Mouse (Mus musculus) macrophage (primary cell): ENCODE measurements at regions not wholly inside any gene's neighbourhood (a gene's known extent, or its start where the extent isn't known, plus 50 kb on each side); places are given as distances from the start of the nearest gene placed in this dataset.

Experiments
- H3K27ac ChIP-seq: fragments of 350-480 bp; formaldehyde crosslinking; 2 replicates; pipeline ENCODE4 v1.9.0; 2021
- H3K36me3 ChIP-seq: fragments of 350-480 bp; formaldehyde crosslinking; 2 replicates; pipeline ENCODE4 v1.9.0; 2021; ENCODE audit errors: inconsistent target
- H3K4me3 ChIP-seq: fragments of 350-480 bp; formaldehyde crosslinking; 2 replicates; pipeline ENCODE4 v1.9.0; 2021; ENCODE audit errors: inconsistent target
- H3K79me2 ChIP-seq: fragments of 350-480 bp; formaldehyde crosslinking; 2 replicates; pipeline ENCODE4 v1.9.0; 2021; ENCODE audit errors: inconsistent target
- WGBS: methylation state at CpG from one replicate; pipeline ENCODE4 v1.1.7; 2026; ENCODE audit warnings: inconsistent platforms; ENCODE audit not compliant: missing documents; 5-methylcytosine and 5-hydroxymethylcytosine counted together

DNA sequence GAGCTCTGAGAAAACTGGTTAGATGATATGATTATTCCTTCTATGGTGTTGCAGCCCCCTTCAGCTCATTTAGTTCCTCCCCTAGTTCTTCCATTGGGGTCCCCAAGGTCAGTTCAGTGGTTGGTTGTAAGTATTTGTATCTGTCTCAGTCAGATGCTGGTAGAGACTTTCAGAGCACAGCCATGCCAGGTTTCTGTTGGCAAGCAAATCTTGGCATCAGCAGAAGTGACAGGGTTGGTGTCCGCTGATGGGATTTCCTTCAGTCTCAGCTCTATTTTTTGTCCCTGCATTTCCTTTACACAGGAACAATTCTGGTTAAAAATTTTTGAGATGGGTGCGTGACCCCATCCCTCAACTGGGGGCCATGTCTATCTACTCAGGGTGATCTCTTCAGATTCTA is 55.3 kb upstream of the Spaca1 start:
- Histone ChIP-seq H3K36me3 (no peaks in the 10 kb centered on the region), H3K27ac (no peak overlapping the region), H3K4me3 (no peak overlapping the region), H3K79me2 (no peaks in the 10 kb centered on the region)
- WGBS: 85% methylated on average over 2 of the region's 2 CpGs

GRCm38 (mm10) chr4:34114323-34114722 is 64.3 kb upstream of the Spaca1 start:
- H3K36me3 ChIP-seq: no peaks in the 10 kb centered on the region
- no peak overlapping the region for H3K4me3 ChIP-seq
- H3K27ac ChIP-seq: no peak overlapping the region
- H3K79me2 ChIP-seq: no peaks in the 10 kb centered on the region
- WGBS: 88% methylated on average over 6 of the region's 6 CpGs

- Histone ChIP-seq H3K36me3 (no peaks in the 10 kb centered on the region), H3K79me2 (no peaks in the 10 kb centered on the region), H3K4me3 (no peak overlapping the region), H3K27ac (no peak overlapping the region)
- 67% methylated on average over 1 of the region's 1 CpGs for WGBS
Observed at GRCm38 (mm10) chr4:34117086-34117485, 67.1 kb upstream of the Spaca1 start.

DNA sequence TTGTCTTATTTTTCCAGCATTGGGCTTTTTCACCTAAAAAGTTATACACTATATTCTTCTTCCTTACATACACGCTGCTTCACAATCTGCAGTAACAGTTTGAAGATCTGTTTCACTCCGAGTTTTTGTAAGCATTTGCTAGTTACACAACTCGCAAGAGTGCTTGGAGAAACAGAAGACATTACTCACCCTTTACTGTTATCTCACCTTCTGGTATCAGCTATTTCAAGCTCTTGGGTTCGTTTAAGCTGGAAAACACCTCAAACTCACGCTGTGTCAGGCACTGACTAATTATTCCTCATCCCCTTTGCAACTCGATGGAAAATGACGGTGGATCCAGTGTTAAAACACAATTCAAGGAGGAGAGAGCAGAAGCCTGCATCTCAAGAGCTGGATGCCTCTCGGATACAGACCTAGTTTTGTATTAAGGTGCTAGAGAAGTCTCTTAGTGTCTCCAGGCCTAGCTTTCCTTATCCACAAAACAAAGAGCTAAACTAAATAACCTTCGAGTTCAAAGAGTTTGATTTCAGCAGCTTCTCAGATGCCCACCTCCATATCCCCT is 73.0 kb upstream of the Spaca1 start:
- Histone ChIP-seq H3K36me3 (no peaks in the 10 kb centered on the region), H3K79me2 (no peaks in the 10 kb centered on the region)
- 80% methylated on average over 8 of the region's 9 CpGs for WGBS

DNA sequence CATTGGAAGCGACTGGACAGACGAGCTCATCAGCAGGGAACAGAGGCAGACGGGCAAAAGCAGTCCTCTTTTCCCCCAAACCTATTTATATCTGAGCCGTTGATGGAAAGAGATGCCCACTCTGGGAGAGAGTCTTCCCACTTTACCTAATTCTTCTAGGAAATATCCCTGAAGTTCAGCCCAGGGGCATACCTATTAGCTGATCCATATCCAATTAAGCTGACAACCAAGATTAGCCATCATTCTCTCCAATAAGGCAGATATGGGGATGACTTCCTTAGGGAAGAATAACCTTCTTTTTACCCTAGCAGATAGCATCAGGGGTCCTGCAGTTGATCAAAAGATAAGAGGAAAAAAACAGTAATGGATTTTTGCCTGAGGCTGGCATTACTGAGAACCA is 78.2 kb upstream of the Spaca1 start:
- Histone ChIP-seq H3K4me3 (no peak overlapping the region), H3K79me2 (no peaks in the 10 kb centered on the region), H3K27ac (no peak overlapping the region), H3K36me3 (no peaks in the 10 kb centered on the region)
- 86% methylated on average over 4 of the region's 4 CpGs for WGBS

More for the DNA sequence above, 73.0 kb upstream of the Spaca1 start:
- H3K27ac ChIP-seq: no peak overlapping the region
- H3K4me3 ChIP-seq: no peak overlapping the region

- Histone ChIP-seq H3K4me3 (no peak overlapping the region), H3K36me3 (no peaks in the 10 kb centered on the region), H3K27ac (no peak overlapping the region), H3K79me2 (no peaks in the 10 kb centered on the region)
- WGBS: 90% methylated on average over 2 of the region's 2 CpGs
Observed at GRCm38 (mm10) chr4:34146133-34146867, 96.3 kb upstream of the Spaca1 start.

DNA sequence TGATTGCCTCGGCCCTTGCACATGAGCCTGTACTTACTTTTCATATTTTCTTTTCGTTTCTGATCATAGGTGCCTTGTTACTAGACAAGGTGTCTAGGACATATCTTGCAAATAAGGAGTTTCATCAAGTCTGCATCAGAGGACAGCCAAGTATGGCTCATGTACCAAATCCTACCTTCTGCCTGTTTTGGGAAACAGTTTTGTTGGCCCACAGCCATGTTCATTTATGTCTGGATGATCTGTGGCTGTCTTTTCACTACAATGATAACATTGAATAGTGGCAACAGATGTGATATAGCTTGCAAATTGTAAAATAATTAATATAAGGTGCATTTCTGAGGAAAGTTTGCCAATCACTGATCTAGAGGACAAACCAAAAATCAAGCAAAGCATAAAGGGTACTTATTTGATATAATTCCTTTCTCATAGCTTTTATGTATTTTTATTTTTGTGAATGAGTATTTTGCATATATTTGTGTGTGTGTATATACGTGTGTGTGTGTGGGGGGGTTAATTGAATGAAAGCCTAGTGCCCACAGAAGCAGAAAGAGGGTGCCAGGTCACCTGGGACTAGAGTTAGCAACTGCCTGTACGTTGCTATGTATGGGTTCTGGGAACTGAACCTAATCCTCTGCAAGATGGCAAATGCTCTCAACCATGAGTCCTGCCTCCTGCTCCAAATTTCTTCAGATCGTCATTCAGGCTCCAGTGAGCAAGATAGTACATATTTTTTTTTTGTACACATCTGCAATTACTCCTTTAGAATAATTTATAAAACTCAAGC is 99.2 kb upstream of the Spaca1 start:
- Histone ChIP-seq H3K36me3 (no peaks in the 10 kb centered on the region), H3K27ac (no peak overlapping the region), H3K79me2 (no peaks in the 10 kb centered on the region), H3K4me3 (no peak overlapping the region)
- WGBS: 74% methylated on average over 5 of the region's 5 CpGs

GRCm38 (mm10) chr4:34151605-34152347 is 101.8 kb upstream of the Spaca1 start:
- Histone ChIP-seq H3K36me3 (no peaks in the 10 kb centered on the region), H3K79me2 (no peaks in the 10 kb centered on the region), H3K4me3 (no peak overlapping the region), H3K27ac (no peak overlapping the region)
- WGBS: 91% methylated on average over 10 of the region's 10 CpGs

DNA sequence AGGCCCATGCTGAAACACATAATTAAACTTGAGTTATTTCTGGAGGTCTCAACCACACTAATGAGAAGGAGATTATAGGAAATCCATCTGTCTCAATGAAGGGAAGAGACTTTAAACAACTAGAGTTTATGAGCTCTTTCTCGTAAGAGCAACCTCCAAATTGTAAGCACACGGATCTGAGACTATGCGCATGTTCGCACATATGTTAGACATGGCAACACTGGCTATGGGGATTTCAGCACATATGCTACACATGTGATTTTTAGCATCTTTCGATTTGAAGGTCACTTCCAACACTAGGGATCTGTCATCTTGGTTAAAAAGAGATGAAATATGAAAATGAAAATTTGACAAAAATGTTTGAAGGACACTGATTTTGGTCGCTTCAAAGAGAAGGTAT is 105.5 kb upstream of the Spaca1 start:
- Histone ChIP-seq H3K36me3 (no peaks in the 10 kb centered on the region), H3K27ac (no peak overlapping the region), H3K79me2 (no peaks in the 10 kb centered on the region), H3K4me3 (no peak overlapping the region)
- WGBS: 86% methylated on average over 6 of the region's 6 CpGs

- H3K27ac ChIP-seq: no peak overlapping the region
- no peak overlapping the region for H3K4me3 ChIP-seq
- no peaks in the 10 kb centered on the region for H3K36me3 ChIP-seq
- H3K79me2 ChIP-seq: no peaks in the 10 kb centered on the region
- WGBS: 98% methylated on average over 6 of the region's 6 CpGs
Observed at GRCm38 (mm10) chr4:34157818-34158511, 108.0 kb upstream of the Spaca1 start.

DNA sequence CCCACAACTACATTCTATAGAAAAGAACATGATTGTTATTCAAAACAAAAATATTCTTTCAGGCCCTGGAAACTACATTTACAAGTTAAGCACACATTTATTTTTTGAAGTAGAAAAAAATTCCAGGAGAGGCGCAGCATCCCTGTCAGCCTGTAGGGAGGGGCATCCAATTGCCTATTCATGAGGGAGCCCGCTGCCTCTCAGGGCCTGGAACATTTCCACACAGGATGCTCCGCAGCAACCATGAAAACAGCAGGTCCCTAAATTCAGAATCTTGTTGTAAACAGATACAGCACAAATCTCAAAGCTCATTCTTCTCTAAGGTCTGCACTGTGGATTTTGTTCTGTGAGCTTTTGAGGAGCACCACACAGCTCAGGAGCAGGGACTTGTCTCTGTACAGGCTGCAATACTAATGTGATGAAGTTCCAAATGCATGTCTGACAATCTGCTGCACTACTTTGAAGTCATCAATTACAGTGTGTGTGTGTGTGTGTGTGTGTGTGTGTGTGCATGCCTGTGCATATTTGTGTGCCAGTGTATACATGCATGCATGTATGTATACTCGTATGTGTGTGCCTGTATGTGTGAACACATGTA is 121.4 kb upstream of the Spaca1 start:
- Histone ChIP-seq H3K79me2 (no peaks in the 10 kb centered on the region), H3K27ac (no peak overlapping the region), H3K36me3 (no peaks in the 10 kb centered on the region), H3K4me3 (no peak overlapping the region)
- 86% methylated on average over 3 of the region's 4 CpGs for WGBS

DNA sequence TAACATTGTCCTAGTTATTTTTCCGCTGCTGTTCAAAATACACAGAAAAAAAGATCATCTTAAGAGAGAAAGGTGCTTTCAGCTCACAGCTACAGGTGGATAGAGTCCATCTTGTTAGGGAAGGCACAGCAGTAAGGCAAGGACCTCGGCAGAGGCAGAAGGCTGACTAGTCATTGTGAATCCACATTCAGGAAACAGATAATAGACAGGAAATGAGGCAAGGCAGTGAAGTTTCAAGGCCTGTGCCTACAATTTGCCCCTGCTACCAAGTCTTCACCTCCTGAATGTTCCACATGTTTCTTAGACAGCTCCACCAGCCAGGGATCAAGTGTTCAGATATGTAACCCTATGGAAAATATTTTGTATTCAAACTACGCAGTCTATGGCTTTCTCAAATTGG is 122.0 kb upstream of the Spaca1 start:
- H3K27ac ChIP-seq: no peak overlapping the region
- H3K79me2 ChIP-seq: no peaks in the 10 kb centered on the region
- no peak overlapping the region for H3K4me3 ChIP-seq
- H3K36me3 ChIP-seq: no peaks in the 10 kb centered on the region
- WGBS: 64% methylated on average over 3 of the region's 3 CpGs

DNA sequence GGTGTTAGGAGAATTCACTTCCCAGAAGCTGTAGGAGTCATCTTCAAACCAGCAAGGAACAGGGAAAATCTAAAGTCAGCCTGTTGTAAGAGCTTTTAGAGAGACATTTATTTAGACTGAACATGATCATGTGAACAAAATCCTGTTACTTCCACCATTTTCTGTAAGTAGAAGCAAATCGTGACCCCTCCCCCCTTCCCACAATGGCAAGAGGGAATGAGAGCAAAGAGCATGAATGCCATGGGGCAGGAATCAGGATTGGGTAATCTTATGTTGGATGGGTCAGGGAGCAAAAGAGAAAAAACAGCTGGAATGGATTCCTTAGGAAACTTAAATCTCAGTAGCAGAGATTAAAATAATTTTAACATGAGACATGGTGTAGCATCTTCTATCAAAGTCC is 127.4 kb upstream of the Spaca1 start:
- no peaks in the 10 kb centered on the region for H3K36me3 ChIP-seq
- no peaks in the 10 kb centered on the region for H3K79me2 ChIP-seq
- WGBS: 87% methylated on average over 1 of the region's 1 CpGs
- no peak overlapping the region for H3K27ac ChIP-seq
- no peak overlapping the region for H3K4me3 ChIP-seq

DNA sequence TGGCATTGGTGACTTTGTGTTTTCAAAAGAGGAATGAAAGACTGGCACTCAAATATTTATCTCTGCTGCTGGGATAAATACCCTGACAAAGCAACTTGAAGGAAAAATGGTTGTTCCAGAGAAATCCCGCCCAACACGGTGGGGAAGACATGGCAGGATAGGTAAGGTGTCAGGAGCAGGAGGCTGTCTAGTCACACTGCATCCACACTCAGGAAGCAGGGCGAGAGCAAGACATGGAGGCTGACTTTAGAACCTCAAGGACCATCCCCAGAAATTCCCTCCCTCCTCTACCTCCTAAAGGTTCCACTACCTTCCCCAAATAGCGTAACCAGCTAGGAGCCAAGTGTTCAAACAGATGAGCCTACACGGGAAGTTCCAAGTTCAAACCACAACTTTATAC is 136.5 kb upstream of the Spaca1 start:
- WGBS: 95% methylated on average over 5 of the region's 5 CpGs

More for the DNA sequence above, 136.5 kb upstream of the Spaca1 start:
- H3K27ac ChIP-seq: no peak overlapping the region
- no peak overlapping the region for H3K4me3 ChIP-seq
- no peaks in the 10 kb centered on the region for H3K79me2 ChIP-seq
- H3K36me3 ChIP-seq: no peaks in the 10 kb centered on the region
